In the genomic region with DNA sequence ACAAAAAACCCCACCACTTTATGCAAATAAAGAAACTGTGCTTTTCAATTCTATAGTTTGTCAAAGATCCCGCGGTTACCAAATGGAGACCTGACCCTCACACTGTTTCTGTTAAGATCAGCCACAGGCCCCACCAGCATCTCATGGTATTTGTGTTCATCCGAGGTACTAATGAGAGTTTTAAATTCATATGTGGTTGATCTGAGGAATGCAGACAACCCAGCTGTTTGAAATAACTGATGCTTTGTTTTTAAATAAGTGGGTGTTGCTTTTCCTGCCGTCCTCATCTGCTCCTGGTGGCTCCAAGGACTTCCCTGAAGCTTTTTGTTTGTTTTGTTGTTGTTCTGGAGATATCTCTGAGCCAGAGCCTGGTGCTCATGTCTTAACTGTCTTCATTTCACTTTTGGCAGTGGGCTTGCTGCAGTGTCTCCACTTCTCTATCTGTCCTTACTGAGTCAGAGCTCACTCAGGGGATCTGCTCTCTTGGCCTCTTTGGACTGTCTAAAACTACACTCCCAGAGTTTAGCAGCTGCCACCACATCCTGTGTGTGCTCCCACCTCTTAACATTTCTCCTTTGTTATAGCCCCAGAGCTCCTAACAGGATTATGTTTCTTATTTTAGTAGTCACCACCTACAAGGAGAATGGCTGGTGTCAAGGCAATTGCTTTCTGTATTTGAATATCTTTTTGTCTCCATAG, we compare ENCODE assay signal across 11 mouse cellular contexts. TPM values are rescaled to one million over a fixed set of nuclear protein-coding genes. Genes with fewer than 3 reads are reported as not detected.
DNase-seq lines count a peak whose midpoint lies in the region; ATAC-seq and TF ChIP-seq lines count a peak whose summit lies in the region.
"Had no signal": no experiment of that assay in that cellular context is flagged by ENCODE, and none has a peak within 500 bp of the region (broad histone marks: within the 10 kb centered on the region; RNA-seq: fewer than 3 reads in every experiment).

No protein-coding gene starts in this region.

- no peak overlapping the region for H3K4me2 ChIP-seq in midbrain, embryonic 11.5 days
- H3K4me2 ChIP-seq in midbrain, embryonic 16.5 days (ENCODE audit: low read length) = no peak overlapping the region
- H3K4me2 ChIP-seq: neural tube, embryonic 13.5 days had no signal

- H3K27me3 ChIP-seq in midbrain, embryonic 11.5 days (ENCODE audit: control insufficient read depth, insufficient read depth, low read length) = no peaks in the 10 kb centered on the region
- H3K27me3 ChIP-seq in midbrain, embryonic 16.5 days (ENCODE audit: control insufficient read depth, insufficient read depth, low read depth, low read length) = no peaks in the 10 kb centered on the region
- H3K27me3 ChIP-seq in thymus, adult 2 months (ENCODE audit: control insufficient read depth, insufficient read depth, low read length) = no peaks in the 10 kb centered on the region
- H3K27me3 ChIP-seq: neural tube, embryonic 13.5 days had no signal

- no peaks in the 10 kb centered on the region for H3K9me3 ChIP-seq in midbrain, embryonic 11.5 days (ENCODE audit: control insufficient read depth, low read length)
- H3K9me3 ChIP-seq in midbrain, embryonic 16.5 days (replicated peaks; ENCODE audit: control insufficient read depth, low read length, poor library complexity, severe bottlenecking) = no peaks in the 10 kb centered on the region
- H3K9me3 ChIP-seq: neural tube, embryonic 13.5 days had no signal

- H3K36me3 ChIP-seq in midbrain, embryonic 11.5 days (ENCODE audit: control insufficient read depth, insufficient read depth, low read length) = no peaks in the 10 kb centered on the region
- no peaks in the 10 kb centered on the region for H3K36me3 ChIP-seq in midbrain, embryonic 16.5 days (ENCODE audit: control insufficient read depth, insufficient read depth, low read length)
- H3K36me3 ChIP-seq in thymus, adult 2 months (ENCODE audit: control insufficient read depth, insufficient read depth, low read length) = no peaks in the 10 kb centered on the region
- H3K36me3 ChIP-seq: neural tube, embryonic 13.5 days had no signal

- no peak for TF ChIP-seq POLR2A in thymus, adult 2 months (IDR thresholded peaks at IDR 0.05; ENCODE audit: control insufficient read depth, extremely low read depth, insufficient read depth, low read length, poor library complexity)

- TF ChIP-seq CTCF in gastrocnemius, adult 2 months (IDR thresholded peaks at IDR 0.05) = no peak
- TF ChIP-seq CTCF in thymus, adult 2 months (IDR thresholded peaks at IDR 0.05; ENCODE audit: borderline replicate concordance, control insufficient read depth, extremely low read depth, insufficient read depth, low read length, poor library complexity) = no peak

- 48% methylated on average over 4 of the region's 4 CpGs for WGBS in midbrain, embryonic 11.5 days
- WGBS in midbrain, embryonic 16.5 days = 40% methylated on average over 4 of the region's 4 CpGs
- WGBS in thymus, adult 2 months = 48% methylated on average over 4 of the region's 4 CpGs

- peak; percentile 33 for ATAC-seq in midbrain, embryonic 11.5 days (ENCODE audit: low FRiP score)
- no peak for ATAC-seq in midbrain, embryonic 16.5 days
- peak; percentile 33; the same call in 1 of the 2 replicates for ATAC-seq in megakaryocyte progenitor cell, adult 5-6 weeks (replicated peaks; ENCODE audit: poor library complexity)

- H3K9ac ChIP-seq in midbrain, embryonic 11.5 days (ENCODE audit: low read length) = no peak overlapping the region
- H3K9ac ChIP-seq in midbrain, embryonic 16.5 days (ENCODE audit: low read depth, low read length) = no peak overlapping the region
- H3K9ac ChIP-seq: neural tube, embryonic 13.5 days had no signal

- intact Hi-C loops in gastrocnemius, adult 2 months (cut with DNase I) = no loop called here

- H3K4me3 ChIP-seq in gastrocnemius, adult 2 months = no peak overlapping the region
- no peak overlapping the region for H3K4me3 ChIP-seq in midbrain, embryonic 11.5 days (ENCODE audit: low read depth, low read length)
- H3K4me3 ChIP-seq in midbrain, embryonic 16.5 days (ENCODE audit: low read depth, low read length) = no peak overlapping the region
- no peak overlapping the region for H3K4me3 ChIP-seq in thymus, adult 2 months (ENCODE audit: control insufficient read depth, insufficient read depth, low read length)
- H3K4me3 ChIP-seq: neural tube, embryonic 13.5 days had no signal

- peaks cover 8% of the 10 kb centered on the region for H3K4me1 ChIP-seq in midbrain, embryonic 11.5 days (ENCODE audit: control insufficient read depth, insufficient read depth, low read length)
- H3K4me1 ChIP-seq in midbrain, embryonic 16.5 days (ENCODE audit: control insufficient read depth, insufficient read depth, low read length) = peaks cover 3% of the 10 kb centered on the region; the same call in 1 of the 2 replicates
- H3K4me1 ChIP-seq in thymus, adult 2 months (replicated peaks; ENCODE audit: control insufficient read depth, insufficient read depth, low read length) = peaks cover 4% of the 10 kb centered on the region; the same call in 1 of the 2 replicates

- DNase-seq in gastrocnemius, adult 2 months = peak; percentile 48
- no peak for DNase-seq in gastrocnemius, adult 8-10 months (ENCODE audit: low spot score in 2 of 2)
- DNase-seq in midbrain, embryonic 11.5 days (ENCODE audit: low spot score, missing footprints) = peak; percentile 77
- DNase-seq in heart, adult 8-10 months (ENCODE audit: low spot score) = peak; percentile 40
- no peak for DNase-seq in thymus, adult 2 months
- no peak for DNase-seq in frontal cortex, postnatal 14 days (ENCODE audit: low spot score in 2 of 2)
- DNase-seq: right cerebral cortex, postnatal 25 days had no signal

- H3K27ac ChIP-seq in gastrocnemius, adult 2 months = peak overlapping the region; percentile 31; the same call in 1 of the 2 replicates
- H3K27ac ChIP-seq in midbrain, embryonic 11.5 days (ENCODE audit: low read depth, low read length) = no peak overlapping the region
- H3K27ac ChIP-seq in midbrain, embryonic 16.5 days (ENCODE audit: low read length) = no peak overlapping the region
- H3K27ac ChIP-seq in thymus, adult 2 months (ENCODE audit: control insufficient read depth, insufficient read depth, low read length) = no peak overlapping the region
- H3K27ac ChIP-seq: macrophage; neural tube, embryonic 13.5 days had no signal

RNA-seq across cellular contexts. Expression of gene Pcdh7, which starts 39.1 kb away (rescaled TPM):
- 1 to 10 TPM; 2.3 to 2.9 TPM for total RNA-seq in gastrocnemius, adult 2 months (2021)
- total RNA-seq in gastrocnemius, adult 8-10 months (2022) = 1 to 10 TPM; 1.7 to 2.5 (median 2.1) TPM
- 6.2 and 6.8 TPM in 2 replicates for polyA plus RNA-seq in midbrain, embryonic 11.5 days (2014; fragmentation: Nextera tagmentation; extraction: Ambion mirVana)
- polyA plus RNA-seq in midbrain, embryonic 16.5 days (2015; fragmentation: Nextera tagmentation; extraction: Ambion mirVana) = 22.3 and 23.5 TPM in 2 replicates
- 100 to 1,000 TPM in 1 of 4 experiments, 10 to 100 TPM in 3; 92.5 to 103 (median 96.8) TPM for total RNA-seq in heart, adult 8-10 months (2022)
- total RNA-seq in megakaryocyte progenitor cell, adult 5-6 weeks (2015) = 1.8 and 2.2 TPM in 2 replicates
- 0.58 and 4.7 TPM in 2 replicates for total RNA-seq in megakaryocyte progenitor cell, adult 5-6 weeks (2017)
- polyA plus RNA-seq in thymus, adult 2 months (2012; rRNA removed) = 2.9 and 3.6 TPM in 2 replicates

Comparison
In these comparisons a context has a peak if more than half of its experiments do, and no peak if none do; other contexts are left out.
1. DNase-seq: peak in gastrocnemius, adult 2 months (single experiment), midbrain, embryonic 11.5 days (single experiment) and heart, adult 8-10 months (single experiment); none in gastrocnemius, adult 8-10 months (0 of 2), thymus, adult 2 months (single experiment) and frontal cortex, postnatal 14 days (0 of 2).
2. RNA of gene Pcdh7, which starts 39.1 kb away (total RNA-seq): 92.5 to 103 TPM in heart, adult 8-10 months; 2.3 to 2.9 TPM in gastrocnemius, adult 2 months, 1.7 to 2.5 TPM in gastrocnemius, adult 8-10 months and 0.58 to 4.7 TPM in megakaryocyte progenitor cell, adult 5-6 weeks; every median in the first group is over 10 times any median in the second.